Mouse (Mus musculus) heart, postnatal 10 days (tissue): ENCODE measurements around the gene Rassf2. TPM values are rescaled to one million over a fixed set of nuclear protein-coding genes. Genes with fewer than 3 reads are reported as not detected.

ENCODE experiments used
- total RNA-seq, 2 experiments: library from RNA; stranded (reverse); gene quantifications; 2 replicates each; pipeline ENCODE4 v1.2.3; 2021

Rassf2 gene
- total RNA-seq, 2 experiments from 2014 or later = 16.2 TPM

Other genes starting within 250 kb of the Rassf2 start
- gene Erv3, start 170.5 kb downstream of the Rassf2 start, total RNA-seq = not detected
- 100 to 1,000 TPM in 1 of 2 experiments, 10 to 100 TPM in 1; 83.6 to 102 TPM for gene Prnp, start 120.3 kb downstream of the Rassf2 start, total RNA-seq
- 1 to 10 TPM; 1.4 to 6.6 TPM for gene Prn, start 120.3 kb downstream of the Rassf2 start, total RNA-seq
- gene Prnd, start 79.4 kb downstream of the Rassf2 start, total RNA-seq = 10 to 100 TPM; 16.1 to 26.7 TPM
- 10 to 100 TPM; 18.7 to 22.6 TPM for gene Slc23a2, start 114.8 kb upstream of the Rassf2 start, total RNA-seq
- 10 to 100 TPM; 22.1 to 25.7 TPM for gene Tmem230, start 217.5 kb upstream of the Rassf2 start, total RNA-seq
- gene Pcna, start 223.1 kb upstream of the Rassf2 start, total RNA-seq = 10 to 100 TPM; 78.2 to 87.8 TPM
- 10 to 100 TPM; 82.3 to 85.3 TPM for gene Cds2, start 232.9 kb upstream of the Rassf2 start, total RNA-seq